Mouse (Mus musculus) myocyte (in vitro differentiated cells): Measurements from ENCODE around the gene Fam32a. TPM values are rescaled to one million over a fixed set of nuclear protein-coding genes. Genes with fewer than 3 reads are reported as not detected.

Source experiments
- H3K27me3 ChIP-seq: one replicate; pipeline ENCODE4 v1.6.1; 2011; ENCODE audit not compliant: control insufficient read depth, insufficient read depth, insufficient read length
- H3K36me3 ChIP-seq: one replicate; pipeline ENCODE4 v1.6.1; 2011; ENCODE audit not compliant: control insufficient read depth, insufficient read depth
- H3K4me2 ChIP-seq: one replicate; pipeline ENCODE4 v1.6.1; 2011; ENCODE audit warnings: low read depth, control low read depth
- H3K4me3 ChIP-seq: one replicate; pipeline ENCODE4 v1.5.1; 2011; ENCODE audit warnings: mild to moderate bottlenecking, control low read depth, moderate library complexity
- H3K79me2 ChIP-seq: one replicate; pipeline ENCODE4 v1.6.1; 2011; ENCODE audit not compliant: control insufficient read depth, insufficient read depth
- H3ac ChIP-seq: one replicate; pipeline ENCODE4 v1.6.1; 2011; ENCODE audit not compliant: control insufficient read depth, insufficient read length
- CEBPB ChIP-seq: IDR thresholded peaks from 2 replicates; pipeline ENCODE4 v1.6.1; 2011; ENCODE audit warnings: mild to moderate bottlenecking, moderate library complexity; ENCODE audit not compliant: poor library complexity, insufficient read depth, severe bottlenecking
- E2F4 ChIP-seq: IDR thresholded peaks from one replicate; pipeline ENCODE4 v1.6.1; 2011; ENCODE audit warnings: mild to moderate bottlenecking, control low read depth, moderate library complexity; ENCODE audit not compliant: insufficient read depth
- MAX ChIP-seq: IDR thresholded peaks from one replicate; pipeline ENCODE4 v1.6.1; 2011; ENCODE audit warnings: low read depth, mild to moderate bottlenecking, control low read depth
- MYOD1 ChIP-seq, 3 experiments: IDR thresholded peaks; one replicate each; pipeline ENCODE4 v1.6.1; 2011; ENCODE audit warnings: control low read depth in 2 of 3, low read depth in 2 of 3, mild to moderate bottlenecking in 2 of 3, moderate library complexity in 1 of 3; ENCODE audit not compliant: insufficient read length in 2 of 3, control insufficient read depth in 1 of 3
- MYOG ChIP-seq, 3 experiments: IDR thresholded peaks; one replicate each; pipeline ENCODE4 v1.6.1; 2011; ENCODE audit warnings: control low read depth in 2 of 3, low read depth in 2 of 3, mild to moderate bottlenecking in 2 of 3; ENCODE audit not compliant: insufficient read length in 2 of 3, control insufficient read depth in 1 of 3, insufficient read depth in 1 of 3
- POLR2A ChIP-seq: IDR thresholded peaks from one replicate; pipeline ENCODE4 v1.6.1; 2011; ENCODE audit warnings: low read depth, mild to moderate bottlenecking, control low read depth, moderate library complexity; ENCODE audit not compliant: insufficient read length
- POLR2AphosphoS2 ChIP-seq: IDR thresholded peaks from one replicate; pipeline ENCODE4 v1.6.1; 2011; ENCODE audit warnings: low read depth, control low read depth; ENCODE audit not compliant: insufficient read length
- REST ChIP-seq: IDR thresholded peaks from one replicate; pipeline ENCODE4 v1.6.1; 2011; ENCODE audit warnings: mild to moderate bottlenecking, control low read depth, moderate library complexity; ENCODE audit not compliant: insufficient read depth, insufficient read length
- SRF ChIP-seq: IDR thresholded peaks from one replicate; pipeline ENCODE4 v1.6.1; 2011; ENCODE audit warnings: low read depth; ENCODE audit not compliant: control insufficient read depth, insufficient read length
- TCF12 ChIP-seq: IDR thresholded peaks from one replicate; pipeline ENCODE4 v1.6.1; 2011; ENCODE audit warnings: mild to moderate bottlenecking, control low read depth; ENCODE audit not compliant: poor library complexity, insufficient read depth, severe bottlenecking
- TCF3 ChIP-seq: IDR thresholded peaks from one replicate; pipeline ENCODE4 v1.6.1; 2011; ENCODE audit warnings: low read depth, control low read depth; ENCODE audit not compliant: insufficient read length
- USF1 ChIP-seq: IDR thresholded peaks from one replicate; pipeline ENCODE4 v1.6.1; 2011; ENCODE audit warnings: low read depth, mild to moderate bottlenecking, control low read depth, moderate library complexity
- polyA plus RNA-seq: library from polyadenylated mRNA; unstranded; fragments of >200 nt; fragmentation: generic; extraction: Trizol; gene quantifications from one replicate; pipeline ENCODE4 v1.2.1, GENCODE M21; 2012; ENCODE audit warnings: missing spikeins

Fam32a gene
- polyA plus RNA-seq, 1 experiment: 29.5 TPM

DNA sequence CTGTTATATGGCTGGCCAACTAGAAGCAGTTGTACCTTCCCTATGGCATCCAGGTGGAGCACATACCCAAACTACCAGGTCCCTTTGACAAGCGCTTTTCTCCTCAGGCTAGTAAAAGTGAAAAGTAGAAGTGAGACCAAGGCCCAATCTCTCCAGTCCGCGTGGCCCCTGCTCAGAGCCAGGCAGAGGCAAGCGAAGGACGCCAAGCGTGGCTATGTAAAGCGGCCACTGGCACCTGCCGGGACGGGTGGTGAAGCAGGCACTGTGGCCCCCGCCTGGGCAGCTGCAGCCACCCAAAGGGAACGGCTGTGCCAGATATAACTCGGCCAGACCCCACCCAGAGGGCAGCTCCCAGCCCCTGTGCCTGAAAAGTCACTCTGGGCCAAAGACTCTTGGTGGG is 51.1 kb downstream of the Fam32a start:
- Histone ChIP-seq H3K36me3 (no peaks in the 10 kb centered on the region), H3K4me2 (no peak overlapping the region), H3ac (no peak overlapping the region), H3K27me3 (no peaks in the 10 kb centered on the region), H3K79me2 (no peaks in the 10 kb centered on the region), H3K4me3 (no peak overlapping the region)
- TF ChIP-seq TCF3 (peak; percentile 57), POLR2AphosphoS2 (no peak), TCF12 (peak; percentile 17), CEBPB (no peak), MYOD1 (IDR thresholded peaks at IDR 0.05; ENCODE audit: control insufficient read depth in 1 of 3, insufficient read length in 2 of 3, low read depth in 2 of 3) (peak in 2 of 3 experiments; percentile 76 to 86), MYOG (IDR thresholded peaks at IDR 0.05; ENCODE audit: control insufficient read depth in 1 of 3, insufficient read depth in 1 of 3, insufficient read length in 2 of 3, low read depth in 2 of 3) (peak in 2 of 3 experiments; percentile 90 to 92)

GRCm38 (mm10) chr8:72271051-72271660 is 51.6 kb downstream of the Fam32a start:
- Histone ChIP-seq H3K4me2 (no peak overlapping the region), H3K4me3 (no peak overlapping the region), H3K79me2 (no peaks in the 10 kb centered on the region), H3K36me3 (no peaks in the 10 kb centered on the region), H3K27me3 (no peaks in the 10 kb centered on the region), H3ac (no peak overlapping the region)
- TF ChIP-seq MYOG (IDR thresholded peaks at IDR 0.05; ENCODE audit: control insufficient read depth in 1 of 3, insufficient read depth in 1 of 3, insufficient read length in 2 of 3, low read depth in 2 of 3): no peak
- TF ChIP-seq E2F4: no peak
- TF ChIP-seq TCF3: no peak

DNA sequence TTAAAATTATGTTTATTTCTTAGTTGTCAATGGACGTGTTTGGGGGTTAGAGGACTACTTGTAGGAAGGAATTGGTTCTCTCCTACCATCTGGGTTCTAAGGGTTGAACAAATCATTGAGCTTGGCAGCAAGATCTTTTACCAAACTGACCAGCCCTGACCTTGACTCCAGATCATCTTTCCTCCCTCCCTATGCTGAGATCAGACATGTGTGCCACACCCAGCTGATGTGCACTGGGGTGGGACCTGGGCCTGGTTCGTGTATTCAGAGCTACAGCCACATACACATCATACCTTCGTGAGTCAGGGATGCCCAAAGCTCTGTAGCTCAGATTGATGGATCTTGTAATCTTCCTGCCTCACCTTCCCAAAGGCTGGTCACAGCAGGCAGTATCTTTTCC is 52.2 kb downstream of the Fam32a start:
- H3K4me3 ChIP-seq: no peak overlapping the region
- H3ac ChIP-seq: no peak overlapping the region
- TF ChIP-seq CEBPB (no peak), REST (no peak), POLR2A (no peak), E2F4 (no peak), MAX (no peak), TCF3 (no peak), MYOD1 (IDR thresholded peaks at IDR 0.05; ENCODE audit: control insufficient read depth in 1 of 3, insufficient read length in 2 of 3, low read depth in 2 of 3) (no peak)
- no peak overlapping the region for H3K4me2 ChIP-seq
- H3K79me2 ChIP-seq: no peaks in the 10 kb centered on the region
- no peaks in the 10 kb centered on the region for H3K27me3 ChIP-seq
- H3K36me3 ChIP-seq: no peaks in the 10 kb centered on the region

GRCm38 (mm10) chr8:72272361-72272760 is 52.8 kb downstream of the Fam32a start:
- Histone ChIP-seq H3K27me3 (no peaks in the 10 kb centered on the region), H3K4me2 (no peak overlapping the region), H3K79me2 (no peaks in the 10 kb centered on the region), H3ac (no peak overlapping the region), H3K4me3 (no peak overlapping the region), H3K36me3 (no peaks in the 10 kb centered on the region)
- TF ChIP-seq SRF (no peak), USF1 (no peak), TCF3 (no peak), E2F4 (no peak), MYOG (IDR thresholded peaks at IDR 0.05; ENCODE audit: control insufficient read depth in 1 of 3, insufficient read depth in 1 of 3, insufficient read length in 2 of 3, low read depth in 2 of 3) (no peak), MYOD1 (IDR thresholded peaks at IDR 0.05; ENCODE audit: control insufficient read depth in 1 of 3, insufficient read length in 2 of 3, low read depth in 2 of 3) (no peak), CEBPB (no peak), TCF12 (no peak), POLR2A (no peak), REST (no peak), MAX (no peak)

- TF ChIP-seq REST: no peak
- TF ChIP-seq POLR2A: no peak
- TF ChIP-seq E2F4: no peak
- no peaks in the 10 kb centered on the region for H3K27me3 ChIP-seq
- no peak overlapping the region for H3K4me2 ChIP-seq
- H3K79me2 ChIP-seq: no peaks in the 10 kb centered on the region
- H3K4me3 ChIP-seq: no peak overlapping the region
- H3K36me3 ChIP-seq: no peaks in the 10 kb centered on the region
- no peak overlapping the region for H3ac ChIP-seq
Observed at GRCm38 (mm10) chr8:72273111-72273770, 53.7 kb downstream of the Fam32a start.
